Mouse (Mus musculus): ENCODE data around the gene Cadps. TPM values are rescaled to one million over a fixed set of nuclear protein-coding genes. Genes with fewer than 3 reads are reported as not detected.

Cadps gene
- polyA plus RNA-seq, 1 experiment from 2014 or later = 0.56 TPM

GRCm38 (mm10) chr14:12341789-12342457 is 481.0 kb downstream of the Cadps start:
- 5% methylated on average over 24 of the region's 24 CpGs for WGBS
- no peaks in the 10 kb centered on the region for H3K9me3 ChIP-seq (replicated peaks; ENCODE audit: control insufficient read depth, low read length)
- no peak for ATAC-seq (replicated peaks; ENCODE audit: extremely low read depth, insufficient read depth, low FRiP score)
- peaks cover 97% of the 10 kb centered on the region for H3K27me3 ChIP-seq (ENCODE audit: control insufficient read depth, insufficient read depth, low read length)
- no peak overlapping the region for H3K4me2 ChIP-seq (ENCODE audit: low read depth, low read length)
- no peaks in the 10 kb centered on the region for H3K36me3 ChIP-seq (ENCODE audit: control insufficient read depth, insufficient read depth)
- peaks cover 11% of the 10 kb centered on the region for H3K4me1 ChIP-seq (ENCODE audit: control insufficient read depth, insufficient read depth, low read length)
- no peak overlapping the region for H3K4me3 ChIP-seq (ENCODE audit: low read length)
- no peak overlapping the region for H3K27ac ChIP-seq (ENCODE audit: low read length)
- H3K9ac ChIP-seq (ENCODE audit: low read length) = no peak overlapping the region

- WGBS = under 1% methylated on average over 42 of the region's 42 CpGs
Measured at GRCm38 (mm10) chr14:12341075-12341788, 481.6 kb downstream of the Cadps start.

GRCm38 (mm10) chr14:12340238-12341074 is 482.4 kb downstream of the Cadps start:
- peak overlapping the region; percentile 34 for H3K4me3 ChIP-seq (ENCODE audit: low read length)

More at GRCm38 (mm10) chr14:12341075-12341788, 481.6 kb downstream of the Cadps start:
- no peak; the same call in 1 of the 2 replicates for ATAC-seq (replicated peaks; ENCODE audit: extremely low read depth, insufficient read depth, low FRiP score)
- H3K27me3 ChIP-seq (ENCODE audit: control insufficient read depth, insufficient read depth, low read length) = peaks cover 96% of the 10 kb centered on the region
- H3K4me3 ChIP-seq (ENCODE audit: low read length) = peak overlapping the region; percentile 24
- no peaks in the 10 kb centered on the region for H3K36me3 ChIP-seq (ENCODE audit: control insufficient read depth, insufficient read depth)
- H3K4me1 ChIP-seq (ENCODE audit: control insufficient read depth, insufficient read depth, low read length) = peaks cover 11% of the 10 kb centered on the region
- H3K27ac ChIP-seq (ENCODE audit: low read length) = no peak overlapping the region
- peak overlapping the region; percentile 29 for H3K4me2 ChIP-seq (ENCODE audit: low read depth, low read length)
- H3K9me3 ChIP-seq (replicated peaks; ENCODE audit: control insufficient read depth, low read length) = no peaks in the 10 kb centered on the region
- no peak overlapping the region for H3K9ac ChIP-seq (ENCODE audit: low read length)

GRCm38 (mm10) chr14:12338811-12339565 is 483.9 kb downstream of the Cadps start:
- no peak for ATAC-seq (replicated peaks; ENCODE audit: extremely low read depth, insufficient read depth, low FRiP score)
- Histone ChIP-seq H3K4me3 (ENCODE audit: low read length) (no peak overlapping the region), H3K4me2 (ENCODE audit: low read depth, low read length) (no peak overlapping the region), H3K27me3 (ENCODE audit: control insufficient read depth, insufficient read depth, low read length) (peaks cover 92% of the 10 kb centered on the region), H3K4me1 (ENCODE audit: control insufficient read depth, insufficient read depth, low read length) (peaks cover 8% of the 10 kb centered on the region), H3K9me3 (replicated peaks; ENCODE audit: control insufficient read depth, low read length) (no peaks in the 10 kb centered on the region), H3K9ac (ENCODE audit: low read length) (no peak overlapping the region), H3K36me3 (ENCODE audit: control insufficient read depth, insufficient read depth) (no peaks in the 10 kb centered on the region), H3K27ac (ENCODE audit: low read length) (no peak overlapping the region)
- WGBS = 3% methylated on average over 10 of the region's 10 CpGs

More at GRCm38 (mm10) chr14:12340238-12341074, 482.4 kb downstream of the Cadps start:
- no peaks in the 10 kb centered on the region for H3K9me3 ChIP-seq (replicated peaks; ENCODE audit: control insufficient read depth, low read length)
- WGBS = 1% methylated on average over 19 of the region's 19 CpGs
- peak overlapping the region; percentile 48 for H3K4me2 ChIP-seq (ENCODE audit: low read depth, low read length)
- H3K27me3 ChIP-seq (ENCODE audit: control insufficient read depth, insufficient read depth, low read length) = peaks cover 94% of the 10 kb centered on the region
- H3K36me3 ChIP-seq (ENCODE audit: control insufficient read depth, insufficient read depth) = no peaks in the 10 kb centered on the region
- no peak for ATAC-seq (replicated peaks; ENCODE audit: extremely low read depth, insufficient read depth, low FRiP score)
- H3K27ac ChIP-seq (ENCODE audit: low read length) = no peak overlapping the region
- H3K9ac ChIP-seq (ENCODE audit: low read length) = no peak overlapping the region
- peaks cover 8% of the 10 kb centered on the region for H3K4me1 ChIP-seq (ENCODE audit: control insufficient read depth, insufficient read depth, low read length)

- Histone ChIP-seq H3K27me3 (ENCODE audit: control insufficient read depth, insufficient read depth, low read length) (peaks cover 87% of the 10 kb centered on the region), H3K4me1 (ENCODE audit: control insufficient read depth, insufficient read depth, low read length) (peaks cover 8% of the 10 kb centered on the region), H3K9ac (ENCODE audit: low read length) (no peak overlapping the region), H3K36me3 (ENCODE audit: control insufficient read depth, insufficient read depth) (no peaks in the 10 kb centered on the region), H3K4me3 (ENCODE audit: low read length) (no peak overlapping the region), H3K4me2 (ENCODE audit: low read depth, low read length) (no peak overlapping the region), H3K9me3 (replicated peaks; ENCODE audit: control insufficient read depth, low read length) (no peaks in the 10 kb centered on the region), H3K27ac (ENCODE audit: low read length) (no peak overlapping the region)
- ATAC-seq (replicated peaks; ENCODE audit: extremely low read depth, insufficient read depth, low FRiP score) = no peak
- 5% methylated on average over 16 of the region's 16 CpGs for WGBS
Measured at GRCm38 (mm10) chr14:12337998-12338809, 484.7 kb downstream of the Cadps start.

- Histone ChIP-seq H3K9ac (ENCODE audit: low read length) (no peak overlapping the region), H3K27me3 (ENCODE audit: control insufficient read depth, insufficient read depth, low read length) (peaks cover 80% of the 10 kb centered on the region), H3K36me3 (ENCODE audit: control insufficient read depth, insufficient read depth) (no peaks in the 10 kb centered on the region), H3K4me3 (ENCODE audit: low read length) (no peak overlapping the region), H3K9me3 (replicated peaks; ENCODE audit: control insufficient read depth, low read length) (no peaks in the 10 kb centered on the region), H3K27ac (ENCODE audit: low read length) (no peak overlapping the region), H3K4me1 (ENCODE audit: control insufficient read depth, insufficient read depth, low read length) (peaks cover 8% of the 10 kb centered on the region), H3K4me2 (ENCODE audit: low read depth, low read length) (no peak overlapping the region)
- WGBS = 10% methylated on average over 8 of the region's 8 CpGs
- ATAC-seq (replicated peaks; ENCODE audit: extremely low read depth, insufficient read depth, low FRiP score) = no peak
Measured at GRCm38 (mm10) chr14:12337421-12337997, 485.4 kb downstream of the Cadps start.

GRCm38 (mm10) chr14:12334925-12335324 is 488.0 kb downstream of the Cadps start:
- no peak overlapping the region for H3K4me3 ChIP-seq (ENCODE audit: low read length)
- H3K27me3 ChIP-seq (ENCODE audit: control insufficient read depth, insufficient read depth, low read length) = peaks cover 54% of the 10 kb centered on the region

GRCm38 (mm10) chr14:12333622-12334021 is 489.3 kb downstream of the Cadps start:
- H3K9me3 ChIP-seq (replicated peaks; ENCODE audit: control insufficient read depth, low read length) = no peaks in the 10 kb centered on the region
- no peak overlapping the region for H3K4me3 ChIP-seq (ENCODE audit: low read length)
- H3K9ac ChIP-seq (ENCODE audit: low read length) = no peak overlapping the region
- no peaks in the 10 kb centered on the region for H3K36me3 ChIP-seq (ENCODE audit: control insufficient read depth, insufficient read depth)
- 72% methylated on average over 7 of the region's 7 CpGs for WGBS
- no peak overlapping the region for H3K27ac ChIP-seq (ENCODE audit: low read length)
- ATAC-seq (replicated peaks; ENCODE audit: extremely low read depth, insufficient read depth, low FRiP score) = no peak
- H3K27me3 ChIP-seq (ENCODE audit: control insufficient read depth, insufficient read depth, low read length) = peaks cover 44% of the 10 kb centered on the region
- H3K4me2 ChIP-seq (ENCODE audit: low read depth, low read length) = no peak overlapping the region
- no peaks in the 10 kb centered on the region for H3K4me1 ChIP-seq (ENCODE audit: control insufficient read depth, insufficient read depth, low read length)

More at GRCm38 (mm10) chr14:12334925-12335324, 488.0 kb downstream of the Cadps start:
- no peak overlapping the region for H3K9ac ChIP-seq (ENCODE audit: low read length)
- H3K27ac ChIP-seq (ENCODE audit: low read length) = no peak overlapping the region
- 39% methylated on average over 7 of the region's 7 CpGs for WGBS
- H3K4me2 ChIP-seq (ENCODE audit: low read depth, low read length) = no peak overlapping the region
- H3K36me3 ChIP-seq (ENCODE audit: control insufficient read depth, insufficient read depth) = no peaks in the 10 kb centered on the region
- no peaks in the 10 kb centered on the region for H3K9me3 ChIP-seq (replicated peaks; ENCODE audit: control insufficient read depth, low read length)
- no peaks in the 10 kb centered on the region for H3K4me1 ChIP-seq (ENCODE audit: control insufficient read depth, insufficient read depth, low read length)
- no peak for ATAC-seq (replicated peaks; ENCODE audit: extremely low read depth, insufficient read depth, low FRiP score)

Data from heart, embryonic 16.5 days (tissue).